Mouse (Mus musculus) megakaryocyte, embryonic 14.5 days (primary cell): ENCODE measurements around the gene Cdk9.

Source experiments
- FLI1 ChIP-seq: IDR thresholded peaks from 2 replicates; pipeline ENCODE4 v1.6.1; 2012; ENCODE audit warnings: low read length, inconsistent platforms, mixed read lengths
- GATA1 ChIP-seq: IDR thresholded peaks from 3 replicates; pipeline ENCODE4 v1.6.1; 2012; ENCODE audit warnings: mixed read lengths, low read length, inconsistent platforms, borderline replicate concordance

DNA sequence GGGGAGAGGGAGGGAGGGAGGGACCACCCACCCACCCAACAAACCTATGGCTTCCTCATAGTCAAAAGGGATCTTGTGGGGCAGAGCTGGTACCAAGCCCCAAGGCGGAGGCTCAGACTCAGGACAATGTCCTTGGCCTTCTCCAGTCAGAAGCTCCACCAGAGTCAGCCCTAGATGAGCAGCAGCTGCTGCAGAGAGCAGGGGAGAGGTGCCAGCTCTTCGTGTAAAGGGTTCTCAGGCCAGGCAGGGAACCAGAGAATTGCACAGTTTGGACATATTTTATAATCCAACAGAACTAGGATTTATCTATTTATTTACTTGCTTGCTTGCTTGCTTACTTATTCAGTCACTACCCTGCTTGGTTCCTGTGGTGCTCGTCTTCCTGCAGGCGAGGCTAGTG is 26.4 kb upstream of the Cdk9 start:
- TF ChIP-seq GATA1 = no peak
- TF ChIP-seq FLI1 = no peak
